18 mouse cellular contexts compared by ENCODE assay signal in genomic region chr6:51822049-51822448, GRCm38 (mm10).
DNase-seq lines count a peak whose midpoint lies in the region.
"Had no signal": no experiment of that assay in that cellular context is flagged by ENCODE, and none has a peak within 500 bp of the region (broad histone marks: within the 10 kb centered on the region; RNA-seq: fewer than 3 reads in every experiment).

No protein-coding gene starts in this region.

- H3K9me3 ChIP-seq in hindbrain, embryonic 10.5 days = peaks cover 13% of the 10 kb centered on the region; the same call in 1 of the 2 replicates
- H3K9me3 ChIP-seq: liver, embryonic 13.5 days; neural tube, embryonic 12.5 days had no signal

- intact Hi-C loops in left cerebral cortex, postnatal 4 days (cut with DNase I) = no loop called here
- intact Hi-C loops in left cerebral cortex, postnatal 14 days (cut with DNase I) = no loop called here
- intact Hi-C loops in heart, postnatal 36 days (cut with DNase I) = no loop called here

- no peak overlapping the region for H3K4me3 ChIP-seq in hindbrain, embryonic 10.5 days
- H3K4me3 ChIP-seq: embryonic facial prominence, embryonic 12.5 days; erythroblast, embryonic 14.5 days; forebrain, embryonic 13.5 days; limb, embryonic 13.5 days; liver, embryonic 13.5 days; neural tube, embryonic 12.5 days had no signal

- DNase-seq in left cerebral cortex, postnatal 4 days = peak; percentile 60
- no peak for DNase-seq in left cerebral cortex, postnatal 14 days (ENCODE audit: low spot score in 2 of 2)
- peak; percentile 95 for DNase-seq in cerebellum, adult 9-10 months
- DNase-seq in kidney, adult 9 months = peak; percentile 41
- DNase-seq in hindbrain, embryonic 10.5 days (ENCODE audit: low spot score) = no peak
- DNase-seq in spleen, postnatal 4 days (ENCODE audit: low spot score in 2 of 2) = no peak
- DNase-seq in heart, postnatal 36 days = no peak
- DNase-seq: adrenal gland, postnatal 36 days; gastrocnemius, postnatal 10 days; liver, embryonic 13.5 days; lung, embryonic 14.5 days; lung, postnatal 36 days; thymus, postnatal 36 days had no signal

- peaks cover 18% of the 10 kb centered on the region for H3K4me1 ChIP-seq in hindbrain, embryonic 10.5 days (replicated peaks)
- H3K4me1 ChIP-seq: embryonic facial prominence, embryonic 12.5 days; liver, embryonic 13.5 days had no signal

- no peak overlapping the region for H3K27ac ChIP-seq in hindbrain, embryonic 10.5 days
- H3K27ac ChIP-seq: embryonic facial prominence, embryonic 12.5 days; forebrain, embryonic 13.5 days; limb, embryonic 13.5 days; liver, embryonic 13.5 days; neural tube, embryonic 12.5 days had no signal

- H3K36me3 ChIP-seq in hindbrain, embryonic 10.5 days = no peaks in the 10 kb centered on the region
- H3K36me3 ChIP-seq: embryonic facial prominence, embryonic 12.5 days; limb, embryonic 13.5 days; liver, embryonic 13.5 days; neural tube, embryonic 12.5 days had no signal

- WGBS in hindbrain, embryonic 10.5 days = 76% methylated on average over 4 of the region's 4 CpGs

- H3K27me3 ChIP-seq in hindbrain, embryonic 10.5 days (ENCODE audit: insufficient read depth, poor library complexity, severe bottlenecking) = 0 out of 2 replicates have a peak, but pooled peaks cover 5% of the 10 kb centered on the region
- H3K27me3 ChIP-seq: embryonic facial prominence, embryonic 12.5 days; forebrain, embryonic 13.5 days; limb, embryonic 13.5 days; liver, embryonic 13.5 days; neural tube, embryonic 12.5 days had no signal

Comparison
In these comparisons a context has a peak if more than half of its experiments do, and no peak if none do; other contexts are left out.
1. DNase-seq: peak in left cerebral cortex, postnatal 4 days (single experiment), cerebellum, adult 9-10 months (single experiment) and kidney, adult 9 months (single experiment); none in left cerebral cortex, postnatal 14 days (0 of 2), hindbrain, embryonic 10.5 days (single experiment), spleen, postnatal 4 days (0 of 2) and heart, postnatal 36 days (0 of 2).